21 mouse cellular contexts compared by ENCODE assay signal in the genomic region with DNA sequence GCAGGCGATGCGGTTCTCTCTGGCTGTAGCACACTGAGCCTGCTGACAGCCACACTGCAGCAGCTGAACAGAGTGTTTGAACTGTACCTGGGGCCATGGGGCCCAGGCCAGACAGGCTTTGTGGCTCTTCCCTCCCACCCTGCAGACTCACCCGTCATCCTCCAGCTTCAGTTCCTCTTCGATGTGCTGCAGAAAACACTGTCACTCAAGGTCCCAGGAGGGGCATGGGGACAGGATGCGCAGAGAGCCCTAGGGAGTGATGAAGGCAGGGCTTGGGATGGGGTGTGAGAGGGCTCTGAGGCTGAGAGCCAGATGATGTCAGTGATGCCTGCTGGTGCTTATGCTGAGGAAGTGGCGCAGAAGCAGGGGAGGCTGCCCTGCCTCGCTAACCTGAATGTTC. TPM values are rescaled to one million over a fixed set of nuclear protein-coding genes. Genes with fewer than 3 reads are reported as not detected.
DNase-seq lines count a peak whose midpoint lies in the region; ATAC-seq and TF ChIP-seq lines count a peak whose summit lies in the region.
"Had no signal": no experiment of that assay in that cellular context is flagged by ENCODE, and none has a peak within 500 bp of the region (broad histone marks: within the 10 kb centered on the region; RNA-seq: fewer than 3 reads in every experiment).

No protein-coding gene starts in this region.

- H3K9me3 ChIP-seq in heart, embryonic 10.5 days, result no peaks in the 10 kb centered on the region
- no peaks in the 10 kb centered on the region for H3K9me3 ChIP-seq in lung, postnatal 0 days (ENCODE audit: low read length)
- H3K9me3 ChIP-seq in intestine, postnatal 0 days (ENCODE audit: control insufficient read depth), result no peaks in the 10 kb centered on the region
- H3K9me3 ChIP-seq: embryonic facial prominence, embryonic 12.5 days; heart, embryonic 15.5 days; limb, embryonic 15.5 days; neural tube, embryonic 12.5 days had no signal

- no peak overlapping the region for H3K4me3 ChIP-seq in heart, embryonic 10.5 days
- no peak overlapping the region for H3K4me3 ChIP-seq in lung, postnatal 0 days (ENCODE audit: low read depth, low read length)
- no peak overlapping the region for H3K4me3 ChIP-seq in intestine, postnatal 0 days (ENCODE audit: low read depth, low read length)
- H3K4me3 ChIP-seq: embryonic facial prominence, embryonic 12.5 days; heart, embryonic 15.5 days; layer of hippocampus, adult 2 months; limb, embryonic 15.5 days; neural tube, embryonic 12.5 days had no signal

- TF ChIP-seq EP300 in lung, postnatal 0 days (IDR thresholded peaks at IDR 0.05), result no peak

- peaks cover 46% of the 10 kb centered on the region for H3K36me3 ChIP-seq in heart, embryonic 10.5 days
- peaks cover 16% of the 10 kb centered on the region for H3K36me3 ChIP-seq in lung, postnatal 0 days (ENCODE audit: insufficient read depth, low read length)
- peaks cover 48% of the 10 kb centered on the region for H3K36me3 ChIP-seq in intestine, postnatal 0 days (ENCODE audit: control insufficient read depth, insufficient read depth)

- no peak for TF ChIP-seq CTCF in lung, postnatal 0 days (IDR thresholded peaks at IDR 0.05)
- no peak for TF ChIP-seq CTCF in intestine, postnatal 0 days (IDR thresholded peaks at IDR 0.05; ENCODE audit: low read depth)

- no peak overlapping the region for H3K4me2 ChIP-seq in lung, postnatal 0 days (replicated peaks; ENCODE audit: low read depth, low read length)
- H3K4me2 ChIP-seq in intestine, postnatal 0 days (replicated peaks; ENCODE audit: low read depth), result no peak overlapping the region
- H3K4me2 ChIP-seq: embryonic facial prominence, embryonic 12.5 days; heart, embryonic 15.5 days; limb, embryonic 15.5 days; neural tube, embryonic 12.5 days had no signal

- peaks cover 12% of the 10 kb centered on the region for H3K4me1 ChIP-seq in heart, embryonic 10.5 days
- H3K4me1 ChIP-seq in lung, postnatal 0 days (ENCODE audit: insufficient read depth, low read depth, low read length), result peaks cover 5% of the 10 kb centered on the region; the same call in 1 of the 2 replicates
- 0 out of 2 replicates have a peak, but pooled peaks cover 4% of the 10 kb centered on the region for H3K4me1 ChIP-seq in intestine, postnatal 0 days (replicated peaks; ENCODE audit: control insufficient read depth, insufficient read depth, low read length)
- H3K4me1 ChIP-seq: embryonic facial prominence, embryonic 12.5 days had no signal

- H3K9ac ChIP-seq in lung, postnatal 0 days (replicated peaks; ENCODE audit: low read depth), result no peak overlapping the region
- H3K9ac ChIP-seq in intestine, postnatal 0 days (ENCODE audit: low read depth, low read length), result no peak overlapping the region
- H3K9ac ChIP-seq: embryonic facial prominence, embryonic 12.5 days; heart, embryonic 15.5 days; limb, embryonic 15.5 days; neural tube, embryonic 12.5 days had no signal

- peak; percentile 96 for DNase-seq in heart, adult 11 months
- DNase-seq in heart, embryonic 10.5 days (ENCODE audit: low spot score), result no peak
- peak; percentile 39 for DNase-seq in lung, postnatal 10 days
- no peak for DNase-seq in lung, postnatal 0 days (ENCODE audit: low spot score)
- peak; percentile 65 for DNase-seq in A20 (ENCODE audit: low read depth, low spot score)
- no peak for DNase-seq in left cerebral cortex, adult 18-20 months (ENCODE audit: low spot score in 2 of 2)
- DNase-seq: cerebellum, adult 8-10 months; gastrocnemius, postnatal 25 days; kidney, adult 2 months; kidney, postnatal 14 days; layer of hippocampus, postnatal 36 days; thymus, adult 2 months had no signal

- no peak overlapping the region for H3K27ac ChIP-seq in heart, embryonic 10.5 days
- H3K27ac ChIP-seq in lung, postnatal 0 days (ENCODE audit: low read length), result no peak overlapping the region
- H3K27ac ChIP-seq in intestine, postnatal 0 days (ENCODE audit: low read depth, low read length), result no peak overlapping the region
- H3K27ac ChIP-seq: embryonic facial prominence, embryonic 12.5 days; heart, embryonic 15.5 days; layer of hippocampus, adult 2 months; limb, embryonic 15.5 days; neural tube, embryonic 12.5 days had no signal

- no peak for ATAC-seq in lung, postnatal 0 days
- peak; percentile 78 for ATAC-seq in neutrophil, adult 5-6 weeks (ENCODE audit: extremely low read depth, insufficient number of reproducible peaks, low FRiP score, poor library complexity, severe bottlenecking)
- ATAC-seq in intestine, postnatal 0 days, result no peak
- ATAC-seq: forebrain, embryonic 14.5 days had no signal

- 88% methylated on average over 7 of the region's 7 CpGs for WGBS in heart, embryonic 10.5 days
- 86% methylated on average over 7 of the region's 7 CpGs for WGBS in lung, postnatal 0 days
- WGBS in intestine, postnatal 0 days, result 88% methylated on average over 7 of the region's 7 CpGs

- H3K27me3 ChIP-seq in heart, embryonic 10.5 days (ENCODE audit: insufficient read depth, poor library complexity, severe bottlenecking), result no peaks in the 10 kb centered on the region
- no peaks in the 10 kb centered on the region for H3K27me3 ChIP-seq in lung, postnatal 0 days (replicated peaks; ENCODE audit: insufficient read depth, low read length)
- H3K27me3 ChIP-seq in intestine, postnatal 0 days (replicated peaks; ENCODE audit: control insufficient read depth, insufficient read depth, low read length), result no peaks in the 10 kb centered on the region
- H3K27me3 ChIP-seq: embryonic facial prominence, embryonic 12.5 days; heart, embryonic 15.5 days; limb, embryonic 15.5 days; neural tube, embryonic 12.5 days had no signal

RNA-seq across cellular contexts. Expression of a gene that starts 3.4 kb away (rescaled TPM):
- polyA plus RNA-seq in heart, embryonic 10.5 days (2016; fragmentation: Nextera tagmentation; extraction: Ambion mirVana), result 20.2 and 22.3 TPM in 2 replicates
- 12.7 and 13.2 TPM in 2 replicates for polyA plus RNA-seq in lung, postnatal 0 days (2015; fragmentation: Nextera tagmentation; extraction: Ambion mirVana)
- total RNA-seq in neutrophil, adult 5-6 weeks (2017), result 57.0 and 72.0 TPM in 2 replicates
- 10 to 100 TPM; 30.9 to 34.9 TPM for total RNA-seq in left cerebral cortex, adult 18-20 months (2021)
- polyA plus RNA-seq in intestine, postnatal 0 days (2015; fragmentation: Nextera tagmentation; extraction: Ambion mirVana), result 9.7 and 11.2 TPM in 2 replicates

RNA-seq across cellular contexts. Expression of a gene that starts 17.8 kb away (rescaled TPM):
- polyA plus RNA-seq in heart, embryonic 10.5 days (2016; fragmentation: Nextera tagmentation; extraction: Ambion mirVana), result 7.8 and 8.2 TPM in 2 replicates
- polyA plus RNA-seq in lung, postnatal 0 days (2015; fragmentation: Nextera tagmentation; extraction: Ambion mirVana), result 3.7 and 3.8 TPM in 2 replicates
- not detected in 2 replicates for total RNA-seq in neutrophil, adult 5-6 weeks (2017)
- 10 to 100 TPM; 21.5 to 25.2 TPM for total RNA-seq in left cerebral cortex, adult 18-20 months (2021)
- polyA plus RNA-seq in intestine, postnatal 0 days (2015; fragmentation: Nextera tagmentation; extraction: Ambion mirVana), result 3.2 and 3.3 TPM in 2 replicates

RNA-seq across cellular contexts. Expression of a gene that starts 18.4 kb away (rescaled TPM):
- 103 and 107 TPM in 2 replicates for polyA plus RNA-seq in heart, embryonic 10.5 days (2016; fragmentation: Nextera tagmentation; extraction: Ambion mirVana)
- polyA plus RNA-seq in lung, postnatal 0 days (2015; fragmentation: Nextera tagmentation; extraction: Ambion mirVana), result 25.8 and 33.9 TPM in 2 replicates
- total RNA-seq in neutrophil, adult 5-6 weeks (2017), result not detected in 2 replicates
- 10 to 100 TPM; 26.6 to 29.6 TPM for total RNA-seq in left cerebral cortex, adult 18-20 months (2021)
- 17.1 and 17.6 TPM in 2 replicates for polyA plus RNA-seq in intestine, postnatal 0 days (2015; fragmentation: Nextera tagmentation; extraction: Ambion mirVana)

RNA-seq across cellular contexts. Expression of a gene that starts 21.4 kb away (rescaled TPM):
- 20.0 and 29.8 TPM in 2 replicates for polyA plus RNA-seq in heart, embryonic 10.5 days (2016; fragmentation: Nextera tagmentation; extraction: Ambion mirVana)
- 8.0 and 10.4 TPM in 2 replicates for polyA plus RNA-seq in lung, postnatal 0 days (2015; fragmentation: Nextera tagmentation; extraction: Ambion mirVana)
- not detected in 2 replicates for total RNA-seq in neutrophil, adult 5-6 weeks (2017)
- total RNA-seq in left cerebral cortex, adult 18-20 months (2021), result 100 to 1,000 TPM; 175 to 178 TPM
- polyA plus RNA-seq in intestine, postnatal 0 days (2015; fragmentation: Nextera tagmentation; extraction: Ambion mirVana), result 4.0 and 6.2 TPM in 2 replicates

RNA-seq across cellular contexts. Expression of a gene that starts 45.3 kb away (rescaled TPM):
- polyA plus RNA-seq in heart, embryonic 10.5 days (2016; fragmentation: Nextera tagmentation; extraction: Ambion mirVana), result 0.36 and 0.39 TPM in 2 replicates
- polyA plus RNA-seq in lung, postnatal 0 days (2015; fragmentation: Nextera tagmentation; extraction: Ambion mirVana), result 1.1 and 1.3 TPM in 2 replicates
- total RNA-seq in neutrophil, adult 5-6 weeks (2017), result 0.35 TPM in 1 of 2 replicates, not detected in the other
- 100 to 1,000 TPM in 1 of 2 experiments, 10 to 100 TPM in 1; 93.8 to 107 TPM for total RNA-seq in left cerebral cortex, adult 18-20 months (2021)
- 1.3 and 1.6 TPM in 2 replicates for polyA plus RNA-seq in intestine, postnatal 0 days (2015; fragmentation: Nextera tagmentation; extraction: Ambion mirVana)
- total RNA-seq: hematopoietic stem cell, adult 5-6 weeks had no signal

Comparison
In these comparisons a context has a peak if more than half of its experiments do, and no peak if none do; other contexts are left out.
1. DNase-seq: peak in heart, adult 11 months (single experiment), lung, postnatal 10 days (single experiment) and A20 (single experiment); none in heart, embryonic 10.5 days (single experiment), lung, postnatal 0 days (single experiment) and left cerebral cortex, adult 18-20 months (0 of 2).